Mouse (Mus musculus): ENCODE measurements around the gene Trappc10.
"Not testable (repeated sequence)": the region's sequence is repeated elsewhere in the genome, so short reads cannot be mapped to it uniquely, and the experiment has no call there.

The Trappc10 gene

DNA sequence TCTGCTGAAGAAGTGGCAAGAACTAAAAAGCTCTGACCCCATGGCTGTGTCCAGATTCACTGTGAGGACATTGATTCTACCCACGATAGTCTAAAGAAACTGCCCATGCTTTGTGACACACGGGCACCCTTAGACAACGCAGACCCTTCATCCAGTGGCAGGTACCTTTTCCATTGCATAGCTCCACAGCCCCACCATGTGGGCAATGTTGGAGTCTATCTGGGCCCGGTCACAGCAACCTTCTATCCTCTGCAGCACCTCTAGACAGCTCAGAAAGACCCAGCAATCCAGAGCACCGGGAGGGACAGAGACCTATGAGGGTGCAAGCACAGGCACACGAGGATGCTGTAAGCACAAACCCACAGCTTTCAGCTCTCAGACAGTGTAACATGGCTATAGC is 33.1 kb downstream of the Trappc10 start:
- no peak for DNase-seq (ENCODE audit: low read depth, low spot score)

DNA sequence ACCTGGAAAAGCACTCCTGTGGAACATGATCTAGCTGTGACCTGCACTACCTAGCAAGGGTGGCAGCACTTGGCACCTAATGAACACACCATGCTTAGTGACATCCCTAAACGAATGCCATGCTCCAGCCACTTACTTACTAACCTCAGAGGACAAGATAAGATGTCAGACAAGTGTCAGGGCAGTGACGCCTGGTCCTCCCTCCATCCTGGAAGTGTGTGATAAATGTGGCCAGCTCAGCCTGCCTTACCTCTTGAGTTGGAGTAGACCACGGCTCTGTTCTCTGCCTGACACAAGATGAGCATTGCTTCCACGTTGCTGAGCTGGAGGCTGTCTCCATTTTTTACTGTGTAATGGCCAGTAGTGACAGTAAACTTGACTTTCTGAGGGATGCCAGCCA is 43.3 kb downstream of the Trappc10 start:
- DNase-seq (ENCODE audit: low read depth, low spot score): no peak

DNA sequence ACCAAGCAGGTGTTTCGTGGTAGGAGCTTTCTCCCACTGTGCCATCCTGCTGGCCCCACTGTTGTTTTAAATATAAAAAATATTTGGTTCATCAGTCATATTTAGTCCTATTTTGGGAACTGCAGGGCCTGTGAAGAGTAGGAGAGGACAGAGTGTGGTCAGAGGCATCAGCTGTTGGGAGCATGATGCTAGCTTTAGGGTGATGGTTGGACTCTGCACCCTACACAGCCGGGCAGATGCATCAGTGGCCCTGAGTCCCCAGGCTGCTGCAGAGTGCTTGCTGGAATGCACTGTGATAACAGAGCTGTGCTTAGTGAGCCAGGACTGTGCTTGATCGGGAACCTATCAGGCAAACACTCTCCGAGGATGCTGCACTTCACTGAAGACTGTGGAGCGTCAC is 51.5 kb downstream of the Trappc10 start:
- no peak for DNase-seq (ENCODE audit: low read depth, low spot score)

DNA sequence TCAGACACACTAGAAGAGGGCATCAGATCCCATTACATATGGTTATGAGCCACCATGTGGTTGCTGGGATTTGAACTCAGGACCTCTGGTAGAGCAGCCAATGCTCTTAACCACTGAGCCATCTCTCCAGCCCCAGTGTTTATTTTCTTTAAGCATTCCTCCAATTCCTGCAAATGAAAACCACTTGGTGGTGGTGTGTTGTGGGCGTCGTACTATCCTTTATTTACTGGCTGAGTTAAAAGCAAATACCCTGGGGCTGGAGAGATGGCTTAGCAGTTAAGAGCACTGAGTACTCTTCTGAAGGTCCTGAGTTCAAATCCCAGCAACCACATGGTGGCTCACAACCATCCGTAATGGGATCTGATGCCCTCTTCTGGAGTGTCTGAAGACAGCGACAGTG is 58.4 kb downstream of the Trappc10 start:
- not testable (repeated sequence) for DNase-seq (ENCODE audit: low read depth, low spot score)

DNA sequence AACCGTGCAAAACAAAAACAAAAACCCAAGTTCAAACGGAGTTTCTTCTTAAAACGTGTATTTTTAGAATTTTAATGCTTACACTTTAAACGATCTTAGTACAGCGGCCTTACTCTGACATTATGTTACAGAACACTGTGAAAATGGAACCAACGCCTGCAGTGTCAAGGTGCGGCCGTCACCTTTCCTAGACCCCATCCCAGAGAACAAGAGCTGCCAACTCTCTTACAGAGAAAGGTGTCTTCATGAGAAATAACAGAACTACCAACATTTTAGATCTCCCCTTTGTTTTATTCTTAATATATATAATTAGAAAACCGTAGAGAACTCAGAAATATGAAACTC is 59.1 kb downstream of the Trappc10 start:
- no peak for DNase-seq (ENCODE audit: low read depth, low spot score)

DNA sequence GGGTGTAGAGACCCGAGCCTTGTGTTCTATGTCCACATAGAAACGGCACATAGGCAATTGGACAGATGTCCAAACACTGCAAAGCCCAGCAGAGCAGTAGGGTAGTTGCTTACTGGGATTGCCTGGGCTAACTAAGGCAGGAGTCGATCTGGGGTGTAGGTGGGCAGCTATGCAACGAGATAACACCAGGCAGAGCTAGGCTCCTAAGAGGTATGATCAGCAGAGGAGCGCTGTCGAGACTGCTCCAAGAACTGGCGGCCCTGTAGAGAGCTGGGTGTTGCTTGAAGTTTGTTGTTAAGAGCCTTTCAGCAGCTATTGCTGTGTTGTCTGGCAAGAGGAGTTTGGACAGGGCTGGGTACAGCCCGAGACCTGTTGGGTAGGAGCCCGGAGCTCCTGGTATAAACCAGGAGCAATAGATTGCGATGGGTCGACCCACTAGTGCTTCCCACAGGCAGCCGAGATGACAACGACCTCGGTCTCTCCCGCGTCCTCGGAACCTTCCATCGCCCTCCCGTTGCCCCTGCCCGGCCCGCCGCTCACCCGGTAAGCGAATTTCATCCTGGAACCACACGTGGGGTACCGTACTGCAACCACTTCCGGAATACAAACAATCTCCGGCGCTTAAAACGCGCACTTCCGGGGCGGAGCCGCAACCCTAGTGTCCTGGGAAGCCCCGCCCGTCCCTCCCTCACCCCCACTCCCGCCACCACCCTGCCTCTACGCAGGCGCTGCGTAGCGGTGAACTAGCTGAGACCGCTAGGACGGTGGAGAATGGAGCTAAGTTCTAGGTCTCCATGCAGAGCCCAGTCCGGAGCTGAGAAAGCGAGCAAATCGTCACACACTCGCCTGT is 59.7 kb downstream of the Trappc10 start, which contains the start of gene Pwp2:
Pwp2 (minus strand) TSS at position 619 of the 850 bp plus-strand sequence.
- peak; percentile 98 for DNase-seq (ENCODE audit: low read depth, low spot score)

DNA sequence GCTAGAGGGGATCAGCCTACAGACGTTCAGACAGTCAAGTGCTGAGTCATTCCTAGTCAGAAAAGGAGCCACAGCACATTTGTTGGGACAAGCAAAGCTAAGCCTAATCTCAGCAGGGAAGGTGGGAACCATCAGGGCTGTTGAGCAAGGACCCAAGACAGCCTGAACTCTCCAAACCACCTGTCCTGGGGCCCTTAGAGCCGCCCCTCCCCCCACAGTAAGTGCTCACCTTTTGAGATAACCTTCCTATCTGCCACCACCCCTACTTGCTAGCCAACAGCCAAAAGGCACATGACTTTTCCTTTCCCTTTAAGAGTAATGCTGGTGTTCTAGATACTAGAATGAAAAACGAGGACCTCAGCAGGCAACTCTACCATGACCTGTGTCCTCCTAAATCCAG is 60.9 kb downstream of the Trappc10 start:
- DNase-seq (ENCODE audit: low read depth, low spot score): no peak

DNA sequence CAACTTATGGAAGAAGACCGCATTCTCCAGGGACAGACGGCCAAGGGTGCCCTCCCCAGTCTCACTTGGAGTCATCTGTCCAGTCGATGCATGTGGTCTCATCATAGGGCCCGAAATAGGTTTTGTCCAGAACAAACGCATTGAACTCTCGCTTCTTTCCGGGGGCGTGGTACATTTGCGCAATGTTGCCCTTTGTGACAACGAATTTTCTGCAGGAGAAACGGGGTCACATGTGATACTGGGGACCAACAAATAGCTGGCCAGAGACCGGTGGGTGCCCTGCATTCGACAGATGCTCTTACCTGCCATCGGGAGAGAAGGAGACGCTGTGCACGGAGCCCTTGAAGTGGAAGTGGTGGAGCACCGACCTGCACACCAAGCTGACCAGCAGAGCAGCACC is 62.1 kb downstream of the Trappc10 start:
- DNase-seq (ENCODE audit: low read depth, low spot score): no peak

DNA sequence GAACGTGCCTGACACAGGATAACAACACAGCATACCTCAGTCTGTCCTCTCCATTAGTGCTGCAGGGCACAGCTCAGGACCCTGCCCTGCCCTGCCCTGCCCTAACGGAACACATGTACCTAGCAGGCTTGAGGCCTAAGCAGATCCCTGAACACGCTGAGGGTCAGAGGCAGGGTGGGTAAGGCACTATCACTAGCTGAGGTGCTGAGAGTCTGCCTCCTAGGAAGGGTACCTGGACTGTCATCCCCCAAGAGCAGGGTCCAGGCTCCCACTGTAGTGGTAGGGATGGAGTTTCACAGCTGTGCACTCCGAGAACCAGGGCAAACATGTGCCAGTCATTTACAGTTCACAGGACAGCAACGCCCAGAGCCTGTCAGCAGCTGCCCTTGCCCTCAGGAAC is 70.0 kb downstream of the Trappc10 start:
- DNase-seq (ENCODE audit: low read depth, low spot score): no peak

DNA sequence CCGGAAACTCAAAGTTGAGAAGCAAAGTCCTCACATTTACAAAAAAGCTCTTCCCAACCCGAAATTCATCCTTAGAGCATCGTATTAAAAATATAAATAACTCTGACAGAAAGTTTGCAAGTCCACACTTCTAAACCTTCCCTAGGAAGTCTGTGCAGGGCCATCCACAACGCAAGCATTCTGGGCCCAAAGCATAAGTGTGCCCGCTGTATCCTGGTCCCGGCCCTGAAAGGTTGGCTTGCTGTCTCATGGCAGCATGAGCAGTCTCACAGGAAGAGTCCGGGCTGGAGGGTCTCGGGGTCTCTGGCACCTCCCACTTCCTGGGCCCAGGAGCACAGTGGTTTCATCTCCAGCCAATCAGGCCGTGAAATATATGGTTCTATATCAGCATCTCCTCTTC is 72.9 kb downstream of the Trappc10 start:
- DNase-seq (ENCODE audit: low read depth, low spot score): no peak

DNA sequence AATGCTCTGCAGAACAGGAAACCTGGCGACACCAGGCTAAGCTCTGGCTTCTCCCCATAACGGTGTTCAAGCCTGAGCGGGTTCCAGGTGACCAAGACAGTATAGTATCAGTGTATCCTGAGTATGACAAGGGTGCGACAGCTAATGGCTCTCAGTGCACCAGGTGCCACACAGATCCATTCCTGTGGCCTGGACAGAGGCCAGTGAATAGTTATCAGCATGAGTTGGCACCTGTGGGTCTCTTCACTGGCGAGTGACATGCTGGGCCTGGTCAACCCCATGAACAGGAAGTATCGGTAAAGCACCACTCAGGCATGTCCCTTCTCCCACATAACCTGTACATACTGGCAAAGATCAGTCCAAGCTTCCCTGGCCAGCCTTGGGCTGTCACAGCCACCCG is 73.4 kb downstream of the Trappc10 start:
- DNase-seq (ENCODE audit: low read depth, low spot score): no peak

DNA sequence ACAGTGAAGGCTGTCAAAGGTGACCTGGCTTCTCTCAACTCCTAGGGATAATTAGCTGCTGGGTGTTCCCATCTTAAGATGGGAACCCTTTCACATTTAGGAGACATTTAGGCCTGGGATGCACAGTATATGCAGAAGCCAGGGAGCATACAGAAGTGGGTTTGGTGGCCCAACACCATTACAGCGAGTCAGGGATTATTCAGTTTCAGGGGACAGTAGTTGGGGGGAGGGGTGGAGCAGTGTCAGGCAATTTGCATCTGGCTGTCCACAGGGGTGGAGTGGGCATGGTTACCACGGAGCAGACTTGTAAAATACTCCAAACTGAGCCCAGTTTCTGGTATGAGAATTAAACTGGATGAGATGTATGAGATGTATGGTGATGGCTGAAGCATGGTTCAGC is 74.0 kb downstream of the Trappc10 start:
- no peak for DNase-seq (ENCODE audit: low read depth, low spot score)

DNA sequence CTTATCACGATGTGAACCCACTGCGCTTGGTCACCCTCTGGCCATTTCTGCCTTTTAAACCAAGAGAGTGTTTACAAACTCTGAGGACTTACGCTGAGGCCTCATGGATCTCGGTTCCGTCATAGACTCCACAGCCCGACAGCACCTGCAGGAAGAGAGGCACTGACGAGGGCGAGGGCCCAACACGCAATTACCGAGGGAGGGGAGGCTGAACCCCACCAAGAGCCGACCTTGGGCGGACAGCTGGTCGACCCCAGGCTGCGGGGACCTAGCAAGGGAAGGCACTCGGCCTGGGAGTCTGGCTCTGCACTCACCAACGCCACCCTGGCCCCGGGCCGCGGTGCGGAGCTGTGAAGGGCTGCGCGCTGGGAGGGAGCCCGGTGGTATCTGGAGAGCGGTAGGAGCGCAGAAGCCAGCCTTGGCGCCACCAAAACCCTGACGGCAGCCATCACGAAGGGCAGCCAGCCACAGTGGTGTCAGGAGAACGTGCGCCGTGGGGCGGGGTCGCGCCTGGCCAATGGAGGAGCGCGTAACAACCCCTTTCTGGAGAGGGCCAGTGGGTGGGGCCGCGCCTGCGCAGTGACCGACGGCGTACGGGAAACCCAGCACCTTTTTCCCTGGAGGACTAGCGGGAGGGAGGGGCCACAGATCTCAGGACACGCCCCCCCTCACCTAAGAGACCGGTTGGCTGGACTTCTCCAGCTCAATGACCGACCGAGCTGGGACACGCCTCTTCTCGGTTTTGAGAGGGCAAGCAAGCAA is 75.0 kb downstream of the Trappc10 start, which contains the start of gene D10Jhu81e:
D10Jhu81e (minus strand) TSS at position 502 of the 762 bp plus-strand sequence.
- peak; percentile 99 for DNase-seq (ENCODE audit: low read depth, low spot score)

DNA sequence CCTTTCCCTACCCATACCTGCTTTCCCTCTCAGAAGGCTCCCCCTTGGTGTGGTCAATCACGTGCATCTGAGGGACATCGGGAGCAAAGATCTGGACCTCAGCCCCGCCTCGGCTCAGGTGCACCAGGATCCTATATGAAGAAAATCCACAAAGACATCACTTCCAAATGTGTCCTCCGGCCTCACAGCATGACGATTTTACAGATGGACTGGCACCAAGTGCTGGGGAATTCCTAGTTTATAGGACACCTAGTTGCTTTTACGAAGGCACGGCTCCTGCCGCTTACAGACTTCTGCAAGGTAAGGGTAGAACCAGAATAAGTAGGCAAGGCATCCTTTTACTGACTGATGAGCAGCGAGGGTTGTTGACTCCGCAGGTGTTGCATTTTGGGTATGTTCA is 75.6 kb downstream of the Trappc10 start:
- DNase-seq (ENCODE audit: low read depth, low spot score): no peak

DNA sequence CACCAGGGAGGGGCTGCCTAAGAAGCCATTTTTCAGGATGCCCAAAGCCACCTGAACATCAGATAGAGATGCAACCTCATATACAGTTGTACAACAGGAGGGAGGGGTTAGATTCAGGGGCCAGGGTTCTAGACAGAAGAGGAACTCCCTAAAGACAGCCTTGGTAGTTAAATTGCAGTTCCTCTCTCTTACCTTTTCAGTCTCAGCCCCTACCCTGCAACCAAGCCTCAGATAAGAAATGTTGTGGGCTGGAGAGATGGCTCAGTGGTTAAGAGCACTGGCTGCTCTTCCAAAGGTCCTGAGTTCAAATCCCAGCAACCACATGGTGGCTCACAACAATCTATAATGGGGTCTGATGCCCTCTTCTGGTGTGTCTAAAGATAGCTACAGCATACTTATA is 76.7 kb downstream of the Trappc10 start:
- DNase-seq (ENCODE audit: low read depth, low spot score): no peak

DNA sequence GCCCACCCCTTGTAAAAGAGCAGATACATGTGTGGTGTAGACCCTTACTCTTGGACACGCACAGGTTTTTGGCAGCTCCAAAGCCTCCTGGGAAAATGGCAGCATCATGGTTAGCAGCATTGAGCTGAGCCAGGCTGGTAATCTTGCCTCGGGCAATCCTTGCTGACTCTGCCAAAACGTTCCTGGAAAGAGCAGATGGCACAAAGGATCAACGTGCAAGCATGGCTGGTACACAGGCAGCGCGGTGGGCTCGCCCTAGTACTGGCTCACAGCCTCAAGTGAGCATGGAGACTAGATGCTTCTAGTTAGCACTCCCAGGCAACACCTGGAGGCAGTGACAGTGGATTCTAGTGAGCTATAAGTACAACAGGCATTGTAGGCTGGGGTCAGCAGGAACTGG is 77.1 kb downstream of the Trappc10 start:
- DNase-seq (ENCODE audit: low read depth, low spot score): peak; percentile 80

DNA sequence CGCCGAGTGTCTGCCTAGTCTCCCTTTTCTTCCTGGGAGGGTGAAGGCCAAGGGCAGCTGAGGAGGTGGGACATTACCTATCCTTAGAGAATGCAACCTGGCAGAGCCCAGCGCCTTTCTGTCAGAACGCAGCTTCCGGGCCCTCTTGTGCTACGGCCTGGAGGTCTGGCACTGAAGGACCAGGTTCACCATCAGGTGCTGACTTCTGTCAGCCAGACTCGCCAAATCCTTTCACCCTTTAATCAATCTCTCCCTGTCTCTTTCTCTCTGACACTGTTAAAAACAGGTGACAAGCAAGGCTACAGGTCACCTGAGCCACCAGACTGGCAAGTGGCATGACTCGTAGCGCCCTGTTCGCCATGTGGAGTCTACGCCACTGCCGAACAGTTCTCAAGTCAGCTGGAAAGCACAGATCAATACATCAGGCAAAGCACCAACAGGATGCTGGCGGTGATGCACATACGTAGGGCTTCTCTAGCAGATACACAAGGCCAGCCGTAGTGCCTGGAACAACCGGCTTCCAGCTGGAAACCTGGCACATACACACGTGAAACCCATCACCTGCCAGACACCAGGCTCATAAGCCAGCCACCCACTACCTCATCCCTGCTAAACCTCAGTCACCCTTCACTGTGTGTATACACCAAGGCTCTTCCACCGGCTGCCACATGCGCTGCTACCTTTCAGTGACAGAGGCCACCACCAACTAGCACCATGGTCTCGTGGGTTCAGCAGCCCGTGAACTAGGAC is 79.0 kb downstream of the Trappc10 start:
- peak; percentile 64 for DNase-seq (ENCODE audit: low read depth, low spot score)

DNA sequence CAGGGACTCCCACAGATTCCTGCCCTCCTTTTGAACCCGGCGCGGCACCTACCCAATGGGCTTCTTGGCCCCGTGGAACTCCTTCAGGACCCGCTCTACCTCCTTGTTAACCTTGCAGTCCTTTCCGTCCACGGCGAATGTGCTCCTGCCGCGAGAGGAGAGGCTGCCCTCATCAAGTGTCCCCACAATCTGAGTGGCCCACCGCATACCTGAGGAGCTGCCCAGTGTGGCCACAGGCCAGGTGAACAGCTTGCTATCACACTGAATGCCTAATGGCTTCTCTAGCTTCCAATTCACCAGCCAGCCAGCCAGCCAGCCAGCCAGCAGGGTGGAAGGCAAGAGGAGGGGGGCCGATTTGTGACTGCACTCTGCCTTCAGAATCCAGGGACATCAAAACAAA is 79.7 kb downstream of the Trappc10 start:
- peak; percentile 90 for DNase-seq (ENCODE audit: low read depth, low spot score)

DNA sequence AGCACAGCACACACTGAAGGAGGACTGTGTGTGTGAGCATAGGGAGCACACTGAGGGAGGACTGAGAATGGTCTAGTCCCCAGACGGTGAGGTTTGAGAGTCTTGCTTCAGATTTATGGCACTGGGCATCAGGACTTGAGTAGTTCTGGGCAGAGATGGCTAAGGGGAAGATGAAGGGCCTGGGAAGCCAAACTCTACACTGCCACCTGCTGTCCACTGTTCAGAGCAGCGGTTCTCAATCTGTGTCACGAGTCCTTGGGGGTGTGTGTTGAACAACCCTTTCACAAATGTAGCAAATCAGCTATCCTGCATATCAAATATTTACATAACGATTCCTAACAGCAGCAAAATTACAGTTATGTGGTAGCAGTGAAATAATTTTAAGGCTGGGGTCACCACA is 80.5 kb downstream of the Trappc10 start:
- DNase-seq (ENCODE audit: low read depth, low spot score): peak; percentile 88

DNA sequence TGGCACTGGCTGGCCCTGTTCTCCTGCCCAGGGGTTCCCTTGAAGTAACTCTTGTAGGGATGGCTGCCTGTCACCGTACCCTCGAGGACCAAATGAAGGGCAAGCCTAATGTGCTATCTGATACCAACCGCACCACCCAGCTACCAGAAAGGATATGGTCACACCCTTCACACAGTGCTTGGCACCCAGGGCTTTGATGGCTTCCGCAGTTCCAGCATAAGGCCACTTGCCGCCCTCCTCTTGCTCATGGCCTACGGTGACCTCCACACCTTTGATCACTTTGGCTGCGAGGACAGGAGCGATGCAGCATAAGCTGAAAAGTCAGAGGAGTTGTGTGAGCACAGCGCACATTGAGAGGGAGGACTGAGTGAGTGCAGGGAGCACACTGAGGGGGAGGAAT is 81.2 kb downstream of the Trappc10 start:
- DNase-seq (ENCODE audit: low read depth, low spot score): no peak

DNA sequence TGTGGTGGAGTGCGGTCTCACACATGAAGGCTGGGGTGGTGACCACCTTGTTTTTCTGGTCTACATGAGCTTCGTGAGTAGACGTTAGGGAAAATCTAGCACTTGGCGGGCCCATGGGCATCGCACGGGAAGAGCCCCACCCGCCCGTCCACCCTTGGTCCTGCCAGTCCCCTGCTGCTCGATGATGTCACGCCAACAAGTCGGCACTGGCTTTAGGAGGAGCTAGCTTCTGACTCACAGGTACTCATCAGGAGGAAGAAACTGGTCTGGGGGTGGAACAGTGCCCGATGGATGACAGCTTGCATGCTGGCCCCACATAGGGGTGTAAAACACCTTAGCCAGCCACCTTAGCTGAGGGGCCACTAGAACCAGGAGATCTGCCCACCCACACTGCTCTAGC is 81.8 kb downstream of the Trappc10 start:
- DNase-seq (ENCODE audit: low read depth, low spot score): no peak

DNA sequence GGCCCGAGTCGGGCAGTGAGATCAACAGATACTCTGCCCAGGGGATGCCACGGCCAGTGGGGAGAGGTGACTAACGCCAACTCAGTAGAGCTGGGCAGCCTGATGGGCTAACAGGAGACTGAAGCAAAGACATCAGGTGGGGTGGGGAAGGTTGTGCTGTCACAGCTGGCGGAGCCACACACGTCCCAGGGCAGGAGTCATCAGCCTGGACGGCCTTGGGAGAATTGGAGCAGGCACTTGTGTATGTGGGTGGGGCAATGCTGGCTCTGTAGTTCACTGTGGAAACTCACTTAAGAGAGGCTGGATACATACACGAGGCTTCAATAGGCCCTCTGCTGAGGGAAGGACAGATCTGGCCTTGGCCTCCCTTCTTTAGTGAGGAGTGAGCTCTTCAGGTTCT is 83.3 kb downstream of the Trappc10 start:
- no peak for DNase-seq (ENCODE audit: low read depth, low spot score)
